Mouse (Mus musculus) urinary bladder, postnatal 25 days (tissue): Measurements from ENCODE around the gene Slc22a14.

Experiments used
- DNase-seq: peaks from one replicate; pipeline ENCODE4 v3.0.0; 2022; ENCODE audit warnings: low spot score

Slc22a14 gene

GRCm38 (mm10) chr9:119357331-119358057 is 7.9 kb downstream of the Slc22a14 start, which contains the start of gene Xylb:
Xylb (plus strand) TSS chr9:119357381.
- DNase-seq, result peak; percentile 91

DNA sequence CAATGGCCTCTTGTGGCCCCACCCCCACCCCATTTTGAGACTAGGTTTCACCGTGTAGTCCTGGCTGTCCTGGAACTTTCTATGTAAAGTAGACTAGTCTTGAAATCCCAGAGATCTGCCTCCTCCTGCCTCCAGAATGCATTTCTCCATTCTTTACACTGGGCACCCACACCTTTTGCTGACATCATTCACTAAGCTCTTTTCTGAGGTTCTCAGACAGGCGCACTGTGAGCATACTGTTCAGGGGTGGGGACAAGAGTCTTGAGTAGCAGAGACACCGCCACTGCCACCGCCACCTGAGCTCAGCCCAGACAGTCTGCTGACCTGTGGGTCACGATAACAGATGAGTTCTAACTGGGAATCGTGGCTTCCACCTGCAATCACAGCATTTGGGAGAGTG is 9.4 kb downstream of the Slc22a14 start:
- no peak for DNase-seq

DNA sequence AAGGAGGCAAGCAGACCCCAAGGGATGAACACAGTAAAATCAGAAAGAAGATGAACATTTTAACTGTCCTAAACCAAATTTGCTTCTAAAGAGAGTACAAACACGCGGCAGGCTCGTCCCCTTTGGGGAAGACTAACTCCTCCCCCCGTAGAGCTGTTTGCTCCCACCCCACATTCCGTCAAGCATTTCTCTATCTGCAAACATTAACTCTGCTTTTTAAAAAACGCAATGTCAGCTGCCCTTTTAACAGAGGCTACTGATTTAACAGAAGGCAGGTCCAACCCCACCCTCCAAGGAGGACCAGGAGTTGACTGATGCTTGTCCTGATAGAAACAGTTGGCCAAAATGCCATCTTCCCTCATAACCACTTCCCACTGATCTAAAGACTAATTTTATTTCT is 11.4 kb downstream of the Slc22a14 start:
- DNase-seq, result no peak

- DNase-seq, result peak; percentile 83
Measured at GRCm38 (mm10) chr9:119352060-119352459, 13.3 kb downstream of the Slc22a14 start.

DNA sequence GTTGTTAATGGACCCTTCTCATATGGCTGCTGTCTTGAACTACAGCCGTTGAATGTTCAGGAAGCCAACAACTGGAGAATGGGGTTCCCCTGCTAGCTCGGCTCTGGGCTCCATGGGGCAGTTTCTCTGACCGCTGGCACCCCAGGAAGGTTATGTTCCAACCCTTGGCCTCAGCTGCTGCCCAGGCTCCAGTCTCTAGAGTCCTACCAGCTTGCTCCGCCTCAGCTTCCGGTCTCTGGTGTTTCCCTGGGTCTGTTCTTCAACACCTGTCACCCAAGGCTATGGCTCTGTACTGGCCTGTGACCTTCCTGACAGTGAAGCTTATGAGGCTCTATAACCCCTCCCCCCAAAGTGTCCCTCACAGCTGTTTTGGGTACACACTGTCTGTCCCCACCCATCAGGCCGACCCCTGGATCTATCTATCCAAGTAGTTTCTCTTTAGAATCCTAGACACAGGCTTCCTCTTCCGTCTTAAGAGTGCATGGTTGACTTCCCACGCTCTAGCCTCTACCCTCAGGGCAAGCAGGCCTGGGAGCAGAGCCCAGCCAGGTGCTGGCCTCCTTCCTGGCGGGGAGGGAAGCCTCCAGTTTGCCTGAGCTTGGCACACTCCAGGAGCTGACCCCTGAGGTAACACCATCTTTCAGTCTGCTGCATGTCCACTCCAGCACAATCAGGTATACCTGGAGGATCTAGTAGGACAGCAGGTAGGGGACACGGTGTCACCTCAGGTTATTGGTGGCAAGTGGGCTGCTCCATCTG is 14.2 kb downstream of the Slc22a14 start:
- no peak for DNase-seq

- DNase-seq, result no peak
Measured at GRCm38 (mm10) chr9:119350531-119350930, 14.8 kb downstream of the Slc22a14 start.

DNA sequence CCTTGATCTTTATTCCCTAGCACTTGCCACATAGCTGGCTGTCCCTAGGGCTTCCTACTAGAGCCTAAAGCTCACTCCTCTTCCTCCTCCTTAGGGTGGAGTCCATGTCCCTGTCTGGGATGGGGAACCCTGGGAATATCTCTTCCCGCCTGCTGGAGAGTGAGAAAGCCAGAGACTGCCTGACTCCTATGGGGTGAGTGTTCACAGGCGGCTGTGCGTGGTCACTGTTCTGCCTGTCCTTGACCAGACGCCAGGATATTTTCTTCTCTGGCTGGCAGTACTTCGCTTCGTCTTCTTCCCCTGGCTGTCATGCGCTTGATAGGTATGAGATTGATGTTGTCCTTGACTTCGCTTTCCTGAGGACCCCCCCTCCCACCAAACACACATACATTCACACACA is 19.0 kb downstream of the Slc22a14 start:
- no peak for DNase-seq

- no peak for DNase-seq
Measured at GRCm38 (mm10) chr9:119342728-119343127, 22.6 kb downstream of the Slc22a14 start.

DNA sequence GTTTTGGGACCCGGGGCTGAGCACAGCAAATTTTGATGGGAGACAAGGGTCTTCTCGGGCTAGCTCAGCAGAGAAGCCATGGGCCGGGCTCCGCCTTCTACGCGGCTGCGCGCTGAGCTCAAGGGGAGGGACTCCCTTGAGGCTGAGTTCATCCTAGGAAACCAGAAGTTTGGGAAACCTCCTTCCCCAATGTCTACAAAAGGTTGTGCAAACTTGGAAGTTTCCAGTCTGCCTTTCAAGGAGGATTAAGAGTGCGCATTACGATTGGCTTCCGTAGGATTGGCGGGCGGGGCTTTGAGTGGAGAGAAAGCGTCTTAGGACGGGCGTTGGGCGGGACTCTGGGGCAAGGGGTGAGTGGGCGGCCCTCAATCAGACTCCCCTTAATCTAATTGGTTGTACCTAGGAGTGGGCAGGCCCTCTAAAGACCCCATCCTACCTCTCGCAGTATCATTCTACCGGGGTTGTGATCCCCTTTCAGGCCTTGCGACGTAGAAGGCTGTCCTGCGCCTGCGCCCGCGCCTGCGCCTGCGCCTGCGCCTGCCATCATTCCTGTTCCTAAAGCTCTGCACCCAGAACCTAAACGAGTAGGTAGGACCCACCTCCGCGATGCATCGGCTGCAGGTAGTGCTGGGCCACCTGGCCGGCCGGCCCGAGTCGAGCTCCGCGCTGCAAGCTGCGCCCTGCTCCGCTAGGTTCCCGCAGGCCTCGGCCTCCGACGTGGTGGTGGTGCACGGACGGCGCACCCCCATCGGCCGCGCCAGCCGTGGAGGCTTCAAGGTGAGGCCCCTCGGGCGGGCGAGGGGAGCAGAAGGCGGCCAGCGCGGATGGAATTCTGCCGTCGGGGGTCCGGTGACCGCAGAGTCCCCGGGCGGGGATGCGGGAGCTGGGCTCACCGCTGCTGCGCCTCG is 24.2 kb downstream of the Slc22a14 start, which contains the start of gene Myd88:
Myd88 (minus strand) TSS at position 503 of the 908 bp plus-strand sequence.
- peak; percentile 84 for DNase-seq

DNA sequence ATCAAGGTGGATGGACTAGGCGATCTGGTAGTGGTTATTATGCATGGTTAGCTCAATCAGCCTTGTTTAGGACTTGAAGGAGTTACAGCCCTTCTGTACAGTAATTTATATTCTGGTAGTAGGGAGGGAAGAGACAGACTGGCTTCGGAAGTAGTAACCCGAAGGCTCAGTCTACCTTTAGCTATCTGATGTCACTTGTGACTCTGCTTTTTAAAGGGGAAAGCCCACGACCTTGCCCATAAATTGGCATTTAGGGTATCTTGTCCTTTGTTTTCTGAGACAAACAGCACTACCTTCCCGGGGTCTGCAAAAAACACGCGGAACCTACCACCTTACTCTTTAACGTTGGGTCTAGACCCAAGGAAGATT is 25.2 kb downstream of the Slc22a14 start:
- peak; percentile 16 for DNase-seq

GRCm38 (mm10) chr9:119339558-119340211 is 25.7 kb downstream of the Slc22a14 start, which contains the start of gene Acaa1a:
Acaa1a (plus strand) TSS chr9:119339676.
- DNase-seq, result peak; percentile 66

GRCm38 (mm10) chr9:119339106-119339505 is 26.2 kb downstream of the Slc22a14 start:
- DNase-seq, result no peak

GRCm38 (mm10) chr9:119338350-119338749 is 27.0 kb downstream of the Slc22a14 start:
- no peak for DNase-seq

GRCm38 (mm10) chr9:119337842-119338241 is 27.5 kb downstream of the Slc22a14 start:
- no peak for DNase-seq

GRCm38 (mm10) chr9:119335571-119335970 is 29.8 kb downstream of the Slc22a14 start:
- no peak for DNase-seq

GRCm38 (mm10) chr9:119334834-119335233 is 30.5 kb downstream of the Slc22a14 start:
- DNase-seq, result no peak

DNA sequence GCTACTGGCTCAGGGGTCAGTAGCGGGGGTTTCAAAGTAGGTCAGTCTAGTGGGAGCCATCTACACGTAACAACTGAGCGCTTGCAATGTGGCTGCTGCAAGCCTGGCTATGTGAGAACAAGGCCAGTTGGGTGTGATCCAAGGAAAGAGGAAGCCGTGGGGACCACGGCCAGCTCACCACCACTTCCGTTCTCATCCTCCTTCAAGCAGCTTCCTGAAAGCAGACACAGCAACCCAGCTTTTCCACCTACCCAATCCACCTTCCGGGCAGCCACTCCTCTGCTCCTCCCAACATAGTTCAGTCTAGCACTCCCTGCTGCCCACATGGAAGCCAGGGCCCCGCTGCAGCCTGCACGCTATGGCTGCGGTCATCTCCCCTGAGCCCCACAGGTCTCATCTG is 31.0 kb downstream of the Slc22a14 start:
- peak; percentile 7 for DNase-seq

DNA sequence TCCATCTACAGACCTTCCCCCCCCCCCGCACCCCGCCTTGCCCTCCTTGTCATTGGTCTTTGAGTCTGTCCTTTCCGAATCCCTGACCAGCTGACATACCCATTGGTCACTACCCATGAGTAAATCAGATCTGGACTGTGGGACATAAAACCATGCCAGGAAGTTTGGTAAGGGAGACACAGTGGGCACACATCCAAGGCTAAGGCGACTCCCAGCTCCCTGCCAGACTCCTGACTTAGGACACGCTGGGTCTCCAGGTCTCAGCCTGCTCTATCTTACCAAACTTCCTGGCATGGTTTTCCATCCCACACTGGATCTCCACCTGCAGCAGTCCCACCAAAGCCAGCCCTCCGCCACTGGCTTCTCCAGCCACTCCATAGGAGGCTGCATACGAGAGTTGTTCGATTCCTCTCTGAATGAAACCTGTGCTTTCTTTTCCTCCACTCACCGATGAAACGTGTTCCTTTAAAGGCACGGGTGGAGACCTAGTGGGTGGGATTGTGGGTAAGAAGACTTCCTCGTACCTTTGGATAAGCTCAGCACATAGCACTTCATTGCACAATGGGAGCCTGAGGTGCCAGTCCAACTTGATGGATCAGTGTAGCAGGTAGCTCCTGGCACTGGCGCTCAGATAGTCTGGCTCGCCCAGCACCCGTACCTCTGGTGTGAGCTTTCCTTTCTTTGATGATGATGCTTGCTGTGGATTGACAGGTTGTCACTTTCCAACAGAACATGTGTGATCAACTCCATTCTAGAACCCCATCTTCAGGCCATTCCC is 35.0 kb downstream of the Slc22a14 start:
- DNase-seq, result peak; percentile 27

DNA sequence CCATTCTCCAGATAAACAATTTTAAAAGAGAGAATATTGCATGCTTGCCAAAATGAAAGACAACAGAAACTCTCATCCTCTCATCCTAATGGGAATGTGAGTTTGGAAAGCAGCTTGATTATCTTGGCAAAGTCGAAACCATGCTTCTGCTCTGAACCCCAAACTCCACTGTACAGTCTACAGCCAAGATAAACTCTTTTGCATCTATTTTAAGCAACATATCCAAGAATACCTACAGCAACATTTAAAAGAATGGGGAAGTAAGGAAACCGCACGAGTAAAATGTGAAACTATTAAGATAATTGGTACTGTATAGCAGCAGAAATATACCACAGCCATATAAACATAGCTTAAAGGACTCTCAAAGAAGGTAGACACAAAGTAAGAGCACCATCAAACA is 36.9 kb downstream of the Slc22a14 start:
- no peak for DNase-seq

DNA sequence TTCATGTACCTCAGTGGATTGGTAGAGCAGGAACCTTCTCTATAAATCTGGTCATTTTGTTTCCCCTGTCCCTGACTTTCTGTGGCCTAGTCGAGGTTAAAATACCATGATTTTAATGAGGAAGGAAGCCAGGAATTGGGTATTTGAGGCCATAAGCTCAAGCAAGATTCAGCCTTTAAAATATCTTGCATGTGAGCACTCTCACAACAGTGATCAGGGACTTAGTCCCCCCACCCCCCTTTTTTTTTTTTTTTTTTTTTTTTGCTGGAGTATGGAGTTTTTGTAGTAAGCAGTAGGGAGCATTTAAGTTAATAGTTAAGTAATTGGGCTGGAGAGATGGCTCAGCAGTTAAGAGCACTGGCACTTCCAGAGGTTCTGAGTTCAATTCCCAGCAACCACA is 41.2 kb downstream of the Slc22a14 start:
- DNase-seq, result no peak

- DNase-seq, result no peak
Measured at GRCm38 (mm10) chr9:119323260-119323645, 42.1 kb downstream of the Slc22a14 start.
